Mouse (Mus musculus) Muller cell, postnatal 12 days (primary cell): ENCODE results near the gene Spata31d1d.

Source experiments
- DNase-seq: peaks from one replicate; pipeline ENCODE4 v3.0.0-alpha.2; 2015; ENCODE audit errors: inconsistent ontology term

Spata31d1d gene

DNA sequence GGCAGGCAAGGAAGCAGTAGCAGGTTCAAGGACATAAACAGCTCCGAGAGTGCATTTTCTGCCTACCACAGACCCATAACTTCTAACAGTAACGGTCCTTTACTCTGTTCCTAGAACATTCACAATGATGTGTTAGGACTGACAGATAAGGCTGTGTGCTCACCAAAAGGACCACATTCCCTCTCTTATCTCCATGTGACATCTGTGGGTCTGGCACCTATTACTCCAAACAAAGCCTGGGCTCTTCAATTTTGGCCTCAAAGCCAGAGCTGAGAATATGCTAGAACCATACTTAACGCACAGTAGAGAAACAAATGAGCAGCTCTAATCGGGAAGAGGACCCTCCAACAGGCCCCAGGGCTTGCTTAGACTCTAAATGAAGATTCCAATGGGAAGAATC is 51.6 kb downstream of the Spata31d1d start:
- DNase-seq: no peak

DNA sequence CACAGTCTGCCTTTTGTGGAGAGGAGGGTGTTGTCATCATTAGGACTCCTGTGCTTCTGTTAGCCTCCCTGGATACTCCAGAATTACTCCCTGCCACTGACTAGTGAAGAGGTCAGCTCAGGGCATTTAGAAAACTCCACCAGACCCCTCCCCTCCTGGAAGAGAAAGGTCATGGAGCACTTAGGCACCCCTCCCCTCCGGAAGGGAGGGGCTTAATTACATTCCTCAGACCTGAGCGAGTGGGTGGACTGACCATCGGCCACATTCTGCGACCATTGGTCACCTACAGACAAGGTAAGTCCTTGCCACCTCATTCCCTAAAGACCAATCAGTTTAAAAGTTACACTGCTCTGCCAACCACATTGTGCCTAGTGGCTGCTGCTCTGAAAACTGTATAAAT is 52.2 kb downstream of the Spata31d1d start:
- DNase-seq: no peak

DNA sequence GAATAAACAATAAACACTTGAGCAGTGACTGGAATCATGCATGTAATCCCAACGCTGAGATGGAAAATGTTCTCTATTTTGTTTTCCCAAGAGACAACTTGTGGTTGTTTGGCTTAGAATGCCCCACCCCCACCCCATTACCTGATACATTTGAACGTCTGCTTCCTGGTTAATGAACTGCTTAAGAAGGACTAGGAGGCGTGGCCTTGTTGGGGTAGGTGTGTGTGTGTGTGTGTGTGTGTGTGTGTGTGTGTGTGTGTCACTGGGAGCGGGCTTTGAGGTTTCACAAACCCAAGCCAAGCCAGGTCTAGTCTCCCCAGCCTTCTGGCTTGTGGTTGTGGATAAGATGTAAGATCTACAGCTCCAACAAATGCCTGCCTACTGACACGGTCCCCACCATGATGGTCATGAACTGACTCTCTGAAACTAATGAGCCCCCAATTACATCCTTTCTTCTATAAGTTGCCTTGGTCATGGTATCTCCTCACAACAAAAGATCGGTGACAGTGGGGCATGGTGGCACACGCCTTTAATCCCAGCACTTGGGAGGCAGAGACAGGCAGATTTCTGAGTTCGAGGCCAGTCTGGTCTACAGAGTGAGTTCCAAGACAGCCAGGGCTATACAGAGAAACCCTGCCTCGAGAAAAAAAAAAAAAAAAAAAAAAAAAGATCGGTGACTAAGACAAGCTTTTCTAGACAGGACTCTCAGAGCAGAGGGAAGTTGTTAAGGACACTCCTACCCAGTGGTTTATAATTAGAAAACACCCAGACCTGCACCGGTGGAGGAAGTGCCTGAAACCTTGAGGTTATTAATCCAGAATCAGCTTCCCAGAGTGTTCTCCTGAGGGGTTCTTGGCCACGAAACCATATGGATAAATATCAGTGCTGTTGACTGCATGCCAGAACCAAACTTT is 55.0 kb downstream of the Spata31d1d start:
- no peak for DNase-seq
